In the genomic region with DNA sequence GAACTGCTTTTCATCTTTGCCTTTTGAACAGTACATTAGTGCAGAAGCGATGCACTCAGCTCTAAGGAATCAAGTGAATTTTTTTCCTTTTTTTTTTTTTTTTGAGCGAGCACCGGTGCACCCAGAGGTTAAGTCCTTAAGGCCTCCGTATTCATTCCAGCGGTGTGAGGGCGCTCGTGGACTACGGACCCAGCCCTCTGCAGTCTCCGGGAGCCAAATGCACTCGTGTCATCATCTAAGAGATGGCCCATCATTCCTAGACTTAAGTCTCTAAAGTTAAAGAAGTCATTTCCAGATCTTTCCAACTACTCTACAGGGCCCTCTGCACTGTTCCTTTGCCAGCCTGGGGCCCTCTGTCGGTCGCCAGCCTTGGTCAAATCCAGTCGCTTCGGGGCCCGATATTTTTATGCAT, we compare ENCODE assay signal across 9 mouse cellular contexts. TPM values are rescaled to one million over a fixed set of nuclear protein-coding genes. Genes with fewer than 3 reads are reported as not detected.
A peak's percentile ranks its signal among the peaks of the same experiment; 100 is the strongest.
DNase-seq lines count a peak whose midpoint lies in the region; ATAC-seq and TF ChIP-seq lines count a peak whose summit lies in the region.
"Had no signal": no experiment of that assay in that cellular context is flagged by ENCODE, and none has a peak within 500 bp of the region (broad histone marks: within the 10 kb centered on the region; RNA-seq: fewer than 3 reads in every experiment).

No protein-coding gene starts in this region.

- H3K4me3 ChIP-seq in intestine, embryonic 14.5 days (ENCODE audit: low read depth, low read length) = peak overlapping the region; percentile 55
- peak overlapping the region; percentile 57 for H3K4me3 ChIP-seq in liver, embryonic 15.5 days (replicated peaks)
- peak overlapping the region; percentile 55 for H3K4me3 ChIP-seq in neural tube, embryonic 14.5 days (ENCODE audit: low read depth, low read length)
- no peak overlapping the region for H3K4me3 ChIP-seq in thymus, adult 2 months (ENCODE audit: control insufficient read depth, insufficient read depth, low read length)

- ATAC-seq in frontal cortex, adult (ENCODE audit: low TSS enrichment) = 0 out of 2 replicates have a peak, but pooled peaks have one; percentile 23
- ATAC-seq in intestine, embryonic 14.5 days (replicated peaks; ENCODE audit: low FRiP score, low TSS enrichment, low read depth) = no peak; the same call in 1 of the 2 replicates
- ATAC-seq in liver, embryonic 15.5 days (ENCODE audit: insufficient read depth) = no peak
- peak; percentile 50; the same call in 1 of the 2 replicates for ATAC-seq in neural tube, embryonic 14.5 days (ENCODE audit: low read depth)

- 0 out of 2 replicates have a peak, but pooled peaks cover 5% of the 10 kb centered on the region for H3K27me3 ChIP-seq in intestine, embryonic 14.5 days (replicated peaks; ENCODE audit: control insufficient read depth, insufficient read depth, low read length)
- H3K27me3 ChIP-seq in liver, embryonic 15.5 days = peaks cover 5% of the 10 kb centered on the region; the same call in 1 of the 2 replicates
- H3K27me3 ChIP-seq in neural tube, embryonic 14.5 days (ENCODE audit: control insufficient read depth, insufficient read depth, low read length) = no peaks in the 10 kb centered on the region
- H3K27me3 ChIP-seq in thymus, adult 2 months (ENCODE audit: control insufficient read depth, insufficient read depth, low read length) = peaks cover 3% of the 10 kb centered on the region; the same call in 1 of the 2 replicates
- H3K27me3 ChIP-seq: CH12.LX had no signal

- no peaks in the 10 kb centered on the region for H3K9me3 ChIP-seq in intestine, embryonic 14.5 days (ENCODE audit: control insufficient read depth, low read length)
- no peaks in the 10 kb centered on the region for H3K9me3 ChIP-seq in liver, embryonic 15.5 days (replicated peaks)
- H3K9me3 ChIP-seq in neural tube, embryonic 14.5 days (ENCODE audit: control insufficient read depth, low read length) = no peaks in the 10 kb centered on the region

- H3K36me3 ChIP-seq in intestine, embryonic 14.5 days (ENCODE audit: control insufficient read depth, insufficient read depth, low read length) = no peaks in the 10 kb centered on the region
- H3K36me3 ChIP-seq in liver, embryonic 15.5 days (replicated peaks) = no peaks in the 10 kb centered on the region
- no peaks in the 10 kb centered on the region for H3K36me3 ChIP-seq in neural tube, embryonic 14.5 days (ENCODE audit: control insufficient read depth, insufficient read depth, low read length)
- H3K36me3 ChIP-seq in thymus, adult 2 months (ENCODE audit: control insufficient read depth, insufficient read depth, low read length) = no peaks in the 10 kb centered on the region

- peak overlapping the region; percentile 55 for H3K4me2 ChIP-seq in intestine, embryonic 14.5 days (ENCODE audit: low read length)
- peak overlapping the region; percentile 71 for H3K4me2 ChIP-seq in liver, embryonic 15.5 days
- H3K4me2 ChIP-seq in neural tube, embryonic 14.5 days (ENCODE audit: low read depth, low read length) = peak overlapping the region; percentile 52

- no peak for TF ChIP-seq CTCF in thymus, adult 2 months (IDR thresholded peaks at IDR 0.05; ENCODE audit: borderline replicate concordance, control insufficient read depth, extremely low read depth, insufficient read depth, low read length, poor library complexity)

- no peak for DNase-seq in frontal cortex, postnatal 36 days (ENCODE audit: low spot score in 2 of 2)
- DNase-seq in cerebellum, postnatal 25 days = peak; percentile 8 to 12
- peak; percentile 31 for DNase-seq in gastrocnemius, postnatal 25 days
- DNase-seq in intestine, embryonic 14.5 days (ENCODE audit: low spot score) = peak; percentile 60
- DNase-seq in thymus, adult 2 months = no peak

- WGBS in intestine, embryonic 14.5 days = 13% methylated on average over 15 of the region's 15 CpGs
- WGBS in liver, embryonic 15.5 days (ENCODE audit: insufficient replicate concordance) = 18% methylated on average over 15 of the region's 15 CpGs
- 16% methylated on average over 15 of the region's 15 CpGs for WGBS in neural tube, embryonic 14.5 days
- 7% methylated on average over 15 of the region's 15 CpGs for WGBS in thymus, adult 2 months

- no peak for TF ChIP-seq POLR2A in thymus, adult 2 months (IDR thresholded peaks at IDR 0.05; ENCODE audit: control insufficient read depth, extremely low read depth, insufficient read depth, low read length, poor library complexity)

- no peaks in the 10 kb centered on the region for H3K4me1 ChIP-seq in intestine, embryonic 14.5 days (replicated peaks; ENCODE audit: control insufficient read depth, insufficient read depth, low read length)
- H3K4me1 ChIP-seq in liver, embryonic 15.5 days (replicated peaks) = no peaks in the 10 kb centered on the region
- no peaks in the 10 kb centered on the region for H3K4me1 ChIP-seq in neural tube, embryonic 14.5 days (ENCODE audit: control insufficient read depth, insufficient read depth, low read length)
- H3K4me1 ChIP-seq in thymus, adult 2 months (replicated peaks; ENCODE audit: control insufficient read depth, insufficient read depth, low read length) = no peaks in the 10 kb centered on the region

- no peak overlapping the region for H3K9ac ChIP-seq in intestine, embryonic 14.5 days (ENCODE audit: low read length)
- no peak overlapping the region for H3K9ac ChIP-seq in liver, embryonic 15.5 days
- 0 out of 2 replicates have a peak overlapping the region, but pooled peaks have one; percentile 57 for H3K9ac ChIP-seq in neural tube, embryonic 14.5 days (replicated peaks; ENCODE audit: low read depth, low read length)

- no peak overlapping the region for H3K27ac ChIP-seq in intestine, embryonic 14.5 days (ENCODE audit: low read depth)
- 0 out of 2 replicates have a peak overlapping the region, but pooled peaks have one; percentile 33 for H3K27ac ChIP-seq in liver, embryonic 15.5 days (replicated peaks)
- H3K27ac ChIP-seq in neural tube, embryonic 14.5 days (ENCODE audit: low read depth, low read length) = no peak overlapping the region
- no peak overlapping the region for H3K27ac ChIP-seq in thymus, adult 2 months (ENCODE audit: control insufficient read depth, insufficient read depth, low read length)

RNA-seq across cellular contexts. Expression of a gene that starts 1.2 kb away (rescaled TPM):
- 1 to 10 TPM; 5.1 to 6.1 TPM for total RNA-seq in gastrocnemius, postnatal 25 days (2021)
- 12.4 and 13.4 TPM in 2 replicates for polyA plus RNA-seq in intestine, embryonic 14.5 days (2014; fragmentation: Nextera tagmentation; extraction: Ambion mirVana)
- 35.5 and 43.0 TPM in 2 replicates for polyA plus RNA-seq in liver, embryonic 15.5 days (2015; fragmentation: Nextera tagmentation; extraction: Ambion mirVana)
- polyA plus RNA-seq in neural tube, embryonic 14.5 days (2014; fragmentation: Nextera tagmentation; extraction: Ambion mirVana) = 4.2 and 7.5 TPM in 2 replicates
- polyA plus RNA-seq in thymus, adult 2 months (2012; rRNA removed) = 1.5 and 1.6 TPM in 2 replicates
- total RNA-seq: CH12.LX had no signal

Comparison
In these comparisons a context has a peak if more than half of its experiments do, and no peak if none do; other contexts are left out.
1. ATAC-seq: peak in frontal cortex, adult (single experiment) and neural tube, embryonic 14.5 days (single experiment); none in intestine, embryonic 14.5 days (single experiment) and liver, embryonic 15.5 days (single experiment).
2. DNase-seq: peak in cerebellum, postnatal 25 days (2 of 2), gastrocnemius, postnatal 25 days (single experiment) and intestine, embryonic 14.5 days (single experiment); none in frontal cortex, postnatal 36 days (0 of 2) and thymus, adult 2 months (single experiment).
3. Peak in every context shown above with its lines, with median percentiles within 50 percentile points of each other: H3K4me2 ChIP-seq.